Mouse (Mus musculus): ENCODE data around the gene Ncs1.

- TF ChIP-seq POLR2A (IDR thresholded peaks at IDR 0.05; ENCODE audit: control insufficient read depth, extremely low read depth, insufficient read depth, low read length, poor library complexity) (no peak), CTCF (IDR thresholded peaks at IDR 0.05; ENCODE audit: borderline replicate concordance, control insufficient read depth, extremely low read depth, insufficient read depth, low read length, poor library complexity) (no peak)
Observed at GRCm38 (mm10) chr2:31277810-31278209, 32.2 kb downstream of the Ncs1 start.

All from thymus, adult 2 months (tissue).